Mouse (Mus musculus) midbrain, embryonic 15.5 days (tissue): Measurements from ENCODE around the gene Naa50. TPM values are rescaled to one million over a fixed set of nuclear protein-coding genes. Genes with fewer than 3 reads are reported as not detected.
A peak's percentile ranks its signal among the peaks of the same experiment; 100 is the strongest.

ENCODE experiments used
- ATAC-seq: fragments of 200-750 bp; cut with Nextera tagmentation; replicated peaks from 2 replicates; pipeline ENCODE4 v1.8.0; 2017; ENCODE audit warnings: moderate TSS enrichment
- H3K27ac ChIP-seq: fragments of 300-500 bp; sonication (generic); 2 replicates; pipeline ENCODE4 v1.5.1; 2015; ENCODE audit warnings: mild to moderate bottlenecking, inconsistent platforms
- H3K27me3 ChIP-seq: fragments of 300-500 bp; sonication (generic); replicated peaks from 2 replicates; pipeline ENCODE4 v1.6.1; 2015; ENCODE audit warnings: inconsistent platforms
- H3K36me3 ChIP-seq: fragments of 300-500 bp; sonication (generic); replicated peaks from 2 replicates; pipeline ENCODE4 v1.6.1; 2015; ENCODE audit warnings: inconsistent platforms
- H3K4me1 ChIP-seq: fragments of 300-500 bp; sonication (generic); 2 replicates; pipeline ENCODE4 v1.6.1; 2015; ENCODE audit warnings: inconsistent platforms
- H3K4me2 ChIP-seq: fragments of 300-500 bp; sonication (generic); 2 replicates; pipeline ENCODE4 v1.6.1; 2015; ENCODE audit warnings: inconsistent platforms, mild to moderate bottlenecking, moderate library complexity
- H3K4me3 ChIP-seq: fragments of 300-500 bp; sonication (generic); 2 replicates; pipeline ENCODE4 v1.5.1; 2015; ENCODE audit warnings: mild to moderate bottlenecking, inconsistent platforms
- H3K9ac ChIP-seq: fragments of 300-500 bp; sonication (generic); 2 replicates; pipeline ENCODE4 v1.6.1; 2015; ENCODE audit warnings: mild to moderate bottlenecking, inconsistent platforms
- H3K9me3 ChIP-seq: fragments of 300-500 bp; sonication (generic); 2 replicates; pipeline ENCODE4 v1.6.1; 2016; ENCODE audit warnings: inconsistent platforms
- WGBS: fragments of 180-500 bp; shearing (Covaris S2); methylation state at CpG from one replicate; pipeline ENCODE4 v1.1.7; 2015; ENCODE audit warnings: mixed read lengths; 5-methylcytosine and 5-hydroxymethylcytosine counted together
- polyA plus RNA-seq: library from polyadenylated mRNA; unstranded; fragments of >200 nt; fragmentation: Nextera tagmentation; extraction: Ambion mirVana; gene quantifications from 2 replicates; pipeline ENCODE4 v1.2.1, GENCODE M21; 2015

Naa50 gene
- 58.6 and 60.8 TPM in 2 replicates for polyA plus RNA-seq

DNA sequence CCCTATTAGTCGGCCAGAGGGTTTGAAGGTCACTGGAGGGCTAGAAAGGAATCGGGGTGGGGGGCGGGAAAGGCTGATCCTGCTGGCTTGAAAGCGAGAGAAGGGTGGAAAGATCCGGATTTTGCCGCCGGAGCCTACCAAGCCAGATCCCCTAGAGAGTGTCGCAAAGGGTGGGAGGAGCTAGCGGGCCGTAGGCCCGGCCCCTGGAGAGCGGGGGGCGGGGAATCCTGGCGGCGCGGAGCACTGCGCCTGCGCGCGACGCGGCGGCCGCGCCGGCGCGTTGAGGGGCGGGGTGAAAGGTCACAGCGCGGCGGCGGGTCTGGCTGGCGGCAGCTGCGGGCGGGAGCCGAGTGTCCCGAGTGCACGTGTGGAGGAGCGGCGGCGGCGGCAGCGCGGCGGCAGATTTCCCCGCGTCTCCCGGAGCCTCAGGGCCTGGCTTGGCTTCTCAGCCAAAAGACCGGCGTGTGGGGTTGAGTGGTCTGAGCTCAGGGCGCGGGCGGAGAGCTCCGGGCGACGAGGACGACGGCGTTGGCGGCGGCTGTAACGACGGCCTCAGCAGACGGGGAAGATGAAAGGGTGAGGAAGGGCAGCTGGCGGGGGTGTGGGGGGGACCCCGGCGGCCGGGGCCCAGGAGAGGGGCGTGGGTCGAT is at the start of gene Naa50, which contains the start of gene Atp6v1a:
Gene Naa50 (plus strand): TSS at position 295 of the 650 bp plus-strand sequence.
Gene Atp6v1a (minus strand): TSS at position 170 of the 650 bp plus-strand sequence.
- Histone ChIP-seq H3K9me3 (no peaks in the 10 kb centered on the region), H3K4me3 (peak within 1 kb of the TSS; percentile 78), H3K4me1 (peaks cover 29% of the 10 kb centered on the region), H3K4me2 (peak within 1 kb of the TSS; percentile 80), H3K36me3 (no peaks in the 10 kb centered on the region), H3K9ac (peak within 1 kb of the TSS; percentile 91), H3K27ac (peak within 1 kb of the TSS; percentile 98), H3K27me3 (no peaks in the 10 kb centered on the region)
- under 1% methylated on average over 68 of the region's 71 CpGs for WGBS
- ATAC-seq: peak; percentile 89

DNA sequence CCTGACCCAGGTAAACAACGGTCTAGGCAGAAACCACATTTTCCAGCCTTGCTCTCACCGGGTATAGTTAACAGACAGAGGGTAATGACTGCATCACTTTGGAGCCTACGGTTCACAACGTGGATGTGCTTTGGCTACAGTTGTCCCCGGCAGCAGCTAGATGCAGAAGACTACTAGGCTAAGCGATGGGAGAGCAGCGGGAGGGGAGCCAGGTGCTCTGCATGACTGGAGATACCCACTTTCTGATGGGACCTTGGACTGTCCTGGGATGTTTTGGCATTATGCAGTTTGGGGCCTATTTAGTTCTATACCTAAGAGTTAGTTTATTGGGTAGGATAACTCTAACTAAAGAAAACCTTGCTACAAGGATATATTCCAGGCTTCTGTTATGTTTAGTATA is 40.3 kb upstream of the Naa50 start:
- Histone ChIP-seq H3K27me3 (no peaks in the 10 kb centered on the region), H3K4me3 (no peak overlapping the region), H3K9me3 (no peaks in the 10 kb centered on the region), H3K9ac (no peak overlapping the region), H3K4me2 (no peak overlapping the region), H3K36me3 (peaks cover 66% of the 10 kb centered on the region), H3K27ac (no peak overlapping the region), H3K4me1 (no peaks in the 10 kb centered on the region)
- 97% methylated on average over 7 of the region's 7 CpGs for WGBS
- no peak for ATAC-seq

DNA sequence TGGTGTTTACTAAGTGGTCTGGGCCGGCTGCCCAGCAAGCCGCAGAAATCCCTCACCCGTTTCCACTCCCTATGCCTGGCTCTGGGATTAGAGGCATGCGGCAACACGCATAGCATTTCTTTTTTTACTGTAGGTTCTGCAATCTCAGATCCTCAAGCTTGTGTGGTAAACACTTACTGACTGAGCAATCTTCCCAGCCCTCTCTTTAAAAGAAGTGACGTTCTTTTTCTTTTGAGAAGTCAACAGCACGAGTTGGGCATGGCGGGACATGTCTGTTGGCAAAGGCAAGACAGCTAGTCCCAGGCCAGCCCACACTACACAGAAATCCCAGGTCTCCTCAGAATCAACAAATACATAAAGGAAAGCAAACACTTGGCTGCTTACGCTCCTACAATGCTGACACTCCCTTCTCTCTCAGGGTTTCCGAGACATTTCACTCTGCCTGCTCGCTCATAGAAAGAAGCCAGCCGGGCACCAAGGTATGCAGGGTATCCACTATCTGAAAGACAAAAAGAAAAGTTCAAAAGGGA is 38.4 kb upstream of the Naa50 start:
- 92% methylated on average over 12 of the region's 12 CpGs for WGBS
- H3K27me3 ChIP-seq: no peaks in the 10 kb centered on the region
- H3K36me3 ChIP-seq: peaks cover 55% of the 10 kb centered on the region
- no peak for ATAC-seq
- H3K9ac ChIP-seq: no peak overlapping the region
- no peak overlapping the region for H3K4me3 ChIP-seq
- H3K9me3 ChIP-seq: no peaks in the 10 kb centered on the region
- no peaks in the 10 kb centered on the region for H3K4me1 ChIP-seq
- H3K4me2 ChIP-seq: no peak overlapping the region
- no peak overlapping the region for H3K27ac ChIP-seq

DNA sequence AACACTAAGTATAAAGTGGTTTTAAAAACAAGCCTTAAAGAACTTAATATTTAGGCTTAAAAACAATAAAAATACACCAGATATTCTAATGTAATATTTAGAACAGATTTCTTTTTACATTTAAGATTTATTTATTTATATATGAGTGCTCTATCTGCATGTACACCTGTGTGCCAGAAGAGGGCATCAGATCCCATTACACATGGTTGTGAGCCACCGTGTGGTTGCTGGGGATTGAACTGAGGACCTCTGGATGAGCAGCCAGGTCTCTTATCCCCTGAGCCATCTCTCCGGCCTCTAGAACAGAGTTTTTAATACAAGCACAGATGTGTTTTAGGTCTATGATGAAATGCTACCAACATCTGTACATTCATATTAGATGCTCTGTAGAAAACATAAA is 36.7 kb upstream of the Naa50 start:
- Histone ChIP-seq H3K36me3 (peaks cover 59% of the 10 kb centered on the region), H3K4me3 (no peak overlapping the region)

DNA sequence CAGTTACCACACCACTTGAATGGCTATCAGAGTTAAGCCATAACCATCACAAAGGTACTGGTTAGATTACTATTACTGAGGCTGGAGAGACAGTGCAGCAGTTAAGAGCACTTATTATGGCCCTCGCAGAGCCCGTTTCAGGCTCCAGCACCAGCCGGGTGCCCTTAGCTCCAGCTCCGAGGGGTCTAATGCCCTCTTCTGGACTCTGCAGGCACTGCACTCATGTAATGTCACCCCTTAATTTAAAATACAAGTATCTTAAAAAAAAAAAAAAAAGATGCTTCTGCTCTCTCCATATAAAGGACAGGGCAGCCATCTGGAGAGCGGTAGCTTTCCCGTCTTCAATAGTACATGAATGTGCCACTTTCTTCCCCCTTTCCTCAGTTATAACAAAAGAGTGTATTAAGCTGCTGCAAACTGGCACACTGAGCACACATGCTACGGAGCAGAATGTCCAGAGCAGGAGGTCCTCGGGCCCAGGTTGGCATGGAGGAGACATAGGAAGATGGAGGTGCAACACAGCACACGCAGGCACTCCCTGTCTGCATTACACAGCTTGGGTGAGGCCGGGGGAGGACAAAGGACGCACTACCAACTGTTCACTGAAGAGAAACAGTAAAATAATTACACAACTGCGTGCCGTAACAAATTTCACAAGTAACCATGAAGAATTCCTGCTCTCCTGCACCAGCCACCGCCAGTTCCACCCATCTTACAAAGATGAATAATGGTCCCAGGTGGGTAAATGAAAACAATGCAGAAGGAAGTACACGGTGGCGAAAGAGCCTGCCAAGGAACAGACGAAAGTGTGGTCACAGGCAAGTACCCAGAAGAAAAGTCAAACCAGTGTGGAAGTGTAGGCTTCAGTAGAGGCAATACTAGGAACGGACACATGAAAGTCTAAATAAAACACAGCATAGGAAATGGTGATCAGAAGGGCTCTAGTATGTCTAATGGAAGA is 35.5 kb upstream of the Naa50 start:
- Histone ChIP-seq H3K27ac (no peak overlapping the region), H3K27me3 (no peaks in the 10 kb centered on the region), H3K4me2 (no peak overlapping the region), H3K4me3 (no peak overlapping the region), H3K4me1 (no peaks in the 10 kb centered on the region), H3K36me3 (peaks cover 59% of the 10 kb centered on the region), H3K9me3 (no peaks in the 10 kb centered on the region), H3K9ac (no peak overlapping the region)
- 92% methylated on average over 18 of the region's 18 CpGs for WGBS
- no peak for ATAC-seq

More for the DNA sequence above, 36.7 kb upstream of the Naa50 start:
- Histone ChIP-seq H3K27ac (no peak overlapping the region), H3K9me3 (no peaks in the 10 kb centered on the region), H3K4me2 (no peak overlapping the region), H3K4me1 (no peaks in the 10 kb centered on the region), H3K27me3 (no peaks in the 10 kb centered on the region), H3K9ac (no peak overlapping the region)
- 92% methylated on average over 2 of the region's 2 CpGs for WGBS
- no peak for ATAC-seq

DNA sequence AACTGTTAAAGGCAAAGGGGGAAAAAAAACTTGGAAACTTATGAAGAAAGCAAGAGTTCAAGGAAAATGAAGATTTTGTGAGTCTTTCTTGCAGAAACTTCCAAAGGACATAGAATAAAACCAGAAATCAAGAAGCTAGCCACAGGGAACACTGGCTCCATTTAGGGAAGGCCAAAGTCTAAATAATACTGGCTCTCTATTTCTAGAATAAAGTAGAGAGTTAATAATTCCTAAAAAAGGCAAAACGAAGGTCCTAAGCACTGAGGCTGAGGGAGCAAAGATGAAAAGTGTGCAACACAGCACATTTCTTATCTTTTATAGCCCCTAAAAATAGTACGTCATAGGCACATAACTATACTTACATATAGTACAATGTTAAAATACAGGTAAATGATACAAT is 34.4 kb upstream of the Naa50 start:
- no peak overlapping the region for H3K27ac ChIP-seq
- ATAC-seq: no peak
- no peaks in the 10 kb centered on the region for H3K27me3 ChIP-seq
- H3K4me1 ChIP-seq: no peaks in the 10 kb centered on the region
- 98% methylated on average over 2 of the region's 2 CpGs for WGBS
- no peak overlapping the region for H3K4me2 ChIP-seq
- H3K36me3 ChIP-seq: peaks cover 60% of the 10 kb centered on the region
- no peaks in the 10 kb centered on the region for H3K9me3 ChIP-seq
- H3K4me3 ChIP-seq: no peak overlapping the region
- no peak overlapping the region for H3K9ac ChIP-seq

DNA sequence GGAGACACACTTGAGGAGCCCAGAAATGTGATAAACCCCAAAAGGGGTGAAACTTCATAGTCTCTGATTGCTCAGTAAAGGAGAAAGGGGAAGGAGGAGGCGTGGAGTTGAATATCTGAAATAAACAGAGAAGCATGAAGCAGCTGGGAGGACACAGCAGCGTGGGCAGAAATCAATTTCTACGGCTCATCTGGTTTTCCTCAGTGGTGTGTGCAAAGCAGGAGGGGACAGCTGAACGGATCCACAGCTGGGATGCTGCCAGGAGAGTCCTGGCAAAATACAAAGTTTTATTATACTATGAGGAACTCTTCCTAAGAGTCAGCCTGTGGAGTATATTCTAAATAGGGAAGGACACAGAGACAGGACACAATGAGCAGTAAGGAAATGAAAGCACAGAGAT is 30.6 kb upstream of the Naa50 start:
- Histone ChIP-seq H3K4me1 (no peaks in the 10 kb centered on the region), H3K9ac (no peak overlapping the region), H3K4me3 (no peak overlapping the region), H3K27me3 (no peaks in the 10 kb centered on the region), H3K9me3 (no peaks in the 10 kb centered on the region), H3K4me2 (no peak overlapping the region), H3K36me3 (peaks cover 40% of the 10 kb centered on the region), H3K27ac (no peak overlapping the region)
- 88% methylated on average over 4 of the region's 4 CpGs for WGBS
- no peak for ATAC-seq

DNA sequence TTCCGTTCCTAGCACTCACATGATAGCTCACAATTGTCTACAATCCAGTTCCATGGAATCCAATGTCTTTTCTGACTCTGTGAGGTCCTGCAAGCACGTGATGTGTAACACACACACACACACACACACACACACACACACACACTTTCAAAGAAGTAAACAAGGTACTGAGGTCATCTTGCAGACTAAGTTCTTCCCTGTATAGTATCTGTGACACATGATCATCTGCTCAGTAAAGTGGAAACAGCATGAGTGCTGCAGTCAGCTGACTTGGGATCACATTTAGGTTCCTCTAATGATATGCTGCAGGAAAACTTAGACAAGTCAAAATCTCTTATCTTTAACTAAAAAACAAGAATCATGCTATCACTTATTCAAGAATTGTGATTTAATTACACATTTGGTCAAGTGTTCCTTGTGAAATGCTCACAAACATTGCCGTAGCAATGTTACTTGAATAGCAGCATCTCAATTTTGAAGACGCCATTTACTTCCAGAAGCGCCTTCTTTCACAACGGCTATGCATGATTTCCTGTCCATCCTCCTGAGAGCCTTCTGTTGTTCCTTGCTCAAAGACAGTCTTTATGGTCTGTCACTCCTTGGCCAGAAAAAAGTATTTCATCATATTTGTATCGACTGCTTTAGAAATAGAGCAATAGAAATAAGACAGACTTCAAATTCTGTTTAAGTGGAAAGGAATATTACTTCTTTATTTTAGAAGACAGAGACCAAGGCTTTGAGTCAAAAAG is 19.7 kb upstream of the Naa50 start:
- Histone ChIP-seq H3K27ac (no peak overlapping the region), H3K9ac (no peak overlapping the region), H3K27me3 (no peaks in the 10 kb centered on the region), H3K4me3 (no peak overlapping the region), H3K4me1 (no peaks in the 10 kb centered on the region), H3K9me3 (no peaks in the 10 kb centered on the region), H3K36me3 (peaks cover 4% of the 10 kb centered on the region), H3K4me2 (no peak overlapping the region)
- ATAC-seq: no peak
- WGBS: 86% methylated on average over 7 of the region's 7 CpGs

DNA sequence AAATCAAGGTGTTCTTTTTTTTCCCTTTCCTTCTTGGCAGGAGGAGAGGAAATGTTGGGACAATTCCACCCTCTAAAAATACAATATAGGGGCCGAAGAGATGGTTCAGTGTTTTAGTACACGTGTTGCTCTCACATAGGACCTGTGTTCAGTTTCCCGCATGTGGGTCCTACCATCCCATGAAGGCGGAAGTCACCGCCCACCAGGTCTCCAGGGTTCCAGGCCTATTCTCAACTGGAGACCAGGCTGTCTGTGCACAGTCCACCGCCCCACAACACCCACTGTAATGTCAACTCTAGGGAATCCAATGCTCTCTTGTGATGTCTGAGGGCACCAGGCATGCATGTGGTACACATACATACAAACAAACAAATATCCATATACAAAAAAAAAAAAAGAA is 17.5 kb upstream of the Naa50 start:
- WGBS: 90% methylated on average over 6 of the region's 6 CpGs

DNA sequence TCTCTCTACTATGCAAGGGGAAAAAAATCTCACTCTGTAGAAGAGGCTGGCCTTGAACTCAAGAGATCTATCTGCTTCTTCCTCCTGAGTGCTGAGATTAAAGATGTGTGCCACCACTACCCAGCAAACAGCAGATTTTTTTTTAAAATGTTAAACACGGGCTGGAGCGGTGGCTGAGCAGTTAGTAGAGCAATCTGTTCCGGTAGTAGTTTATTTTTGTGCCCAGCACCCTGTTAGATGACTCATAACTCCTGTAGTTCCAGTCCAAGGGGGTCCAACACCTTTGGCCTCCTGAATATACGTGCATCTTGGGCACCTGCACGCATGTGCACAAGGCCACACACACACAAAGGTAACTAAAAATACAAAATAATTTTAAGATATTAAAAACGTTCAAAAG is 17.1 kb upstream of the Naa50 start:
- 89% methylated on average over 6 of the region's 6 CpGs for WGBS

More for the DNA sequence above, 17.5 kb upstream of the Naa50 start:
- Histone ChIP-seq H3K27me3 (no peaks in the 10 kb centered on the region), H3K4me3 (no peak overlapping the region), H3K9me3 (no peaks in the 10 kb centered on the region), H3K9ac (no peak overlapping the region), H3K36me3 (no peaks in the 10 kb centered on the region), H3K27ac (no peak overlapping the region), H3K4me1 (no peaks in the 10 kb centered on the region), H3K4me2 (no peak overlapping the region)
- ATAC-seq: no peak

DNA sequence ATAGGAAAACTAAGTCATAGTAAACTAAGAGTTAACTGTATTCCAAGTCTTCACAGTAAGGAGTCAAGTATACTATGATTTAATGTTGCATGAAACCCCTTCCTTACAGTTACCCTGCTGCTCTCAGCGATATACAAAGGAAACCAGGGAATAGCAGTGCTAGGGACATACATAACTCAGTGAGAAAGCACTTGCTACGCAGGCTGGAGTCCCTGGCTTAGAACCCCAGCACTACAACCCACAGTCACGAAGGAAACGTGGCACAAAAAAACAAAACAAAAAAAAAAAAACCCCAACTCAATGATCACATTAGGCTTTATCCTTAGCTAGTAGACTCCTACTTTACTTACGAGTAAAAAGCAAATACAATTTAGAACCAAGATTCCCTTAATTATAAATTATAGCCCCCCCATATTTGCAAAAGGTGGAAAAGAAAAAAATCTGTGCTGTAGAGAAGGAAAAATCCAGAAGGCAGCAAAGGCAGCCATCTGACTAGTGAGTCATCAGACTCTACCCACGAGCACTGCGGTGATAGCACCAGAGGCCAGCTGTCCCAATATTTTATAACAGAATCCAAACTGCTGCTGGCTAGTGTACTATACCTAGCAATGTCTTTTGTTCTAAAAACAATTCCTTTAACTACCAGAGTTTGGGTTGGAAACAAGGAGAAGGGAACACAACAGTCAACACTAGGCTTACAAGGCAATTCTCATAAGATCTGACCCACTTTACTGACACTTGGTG is 16.5 kb upstream of the Naa50 start:
- Histone ChIP-seq H3K36me3 (no peaks in the 10 kb centered on the region), H3K27me3 (no peaks in the 10 kb centered on the region), H3K9me3 (no peaks in the 10 kb centered on the region), H3K27ac (no peak overlapping the region), H3K4me1 (no peaks in the 10 kb centered on the region), H3K4me3 (no peak overlapping the region), H3K9ac (no peak overlapping the region), H3K4me2 (no peak overlapping the region)
- 89% methylated on average over 7 of the region's 7 CpGs for WGBS
- no peak for ATAC-seq

More for the DNA sequence above, 17.1 kb upstream of the Naa50 start:
- H3K4me1 ChIP-seq: no peaks in the 10 kb centered on the region
- H3K27me3 ChIP-seq: no peaks in the 10 kb centered on the region
- H3K4me2 ChIP-seq: no peak overlapping the region
- H3K4me3 ChIP-seq: no peak overlapping the region
- ATAC-seq: no peak
- H3K27ac ChIP-seq: no peak overlapping the region
- no peaks in the 10 kb centered on the region for H3K9me3 ChIP-seq
- no peak overlapping the region for H3K9ac ChIP-seq
- H3K36me3 ChIP-seq: no peaks in the 10 kb centered on the region
